Mouse (Mus musculus): ENCODE measurements at regions not wholly inside any gene's neighbourhood (a gene's known extent, or its start where the extent isn't known, plus 50 kb on each side); places are given as distances from the start of the nearest gene placed in this dataset.
A peak's percentile ranks its signal among the peaks of the same experiment; 100 is the strongest.

DNA sequence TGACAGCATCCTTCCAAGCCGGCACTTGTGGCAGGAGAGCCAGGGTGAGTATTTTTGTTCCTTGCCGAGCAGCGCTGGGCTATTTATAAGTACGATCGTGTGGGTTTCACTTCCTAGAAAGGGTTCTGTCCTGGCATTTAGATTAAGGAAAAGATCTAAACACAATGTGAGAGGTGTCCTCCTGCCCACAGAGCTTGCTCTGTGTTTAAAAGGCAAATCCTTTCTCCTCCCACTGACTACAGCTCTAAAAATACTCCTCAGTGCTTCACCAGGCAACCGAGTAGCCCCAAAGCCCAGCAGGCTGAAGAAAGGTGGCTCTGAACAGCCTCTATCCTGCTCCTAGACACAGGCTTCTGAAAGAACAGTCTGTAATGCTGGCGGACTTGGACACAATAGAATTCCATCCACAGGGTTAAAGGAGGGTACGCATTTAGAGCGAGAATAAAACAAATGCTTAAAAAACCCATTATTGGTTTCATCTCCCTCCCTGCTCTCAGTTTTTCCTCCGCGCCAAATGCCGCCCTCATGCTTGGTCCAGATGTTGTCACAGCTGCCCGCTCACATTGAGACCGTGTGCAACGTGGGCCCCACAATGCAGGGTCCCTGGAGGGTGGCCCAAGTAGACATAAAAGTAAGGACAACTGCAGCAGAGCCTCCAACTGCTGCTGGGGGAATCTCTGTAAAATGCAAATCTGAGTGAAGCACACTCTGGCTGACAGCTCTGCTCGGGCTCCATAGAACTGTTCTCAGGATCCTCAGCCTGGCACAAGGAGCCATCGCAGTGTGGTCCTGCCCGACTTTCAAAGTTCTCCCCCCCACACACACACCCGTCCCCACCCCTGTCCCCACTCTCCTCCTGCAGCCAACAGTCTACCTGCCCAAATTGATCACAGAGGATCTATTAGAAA is 397.8 kb upstream of the Mgmt start:
- WGBS = 29% methylated on average over 19 of the region's 19 CpGs
- Histone ChIP-seq H3K4me1 (ENCODE audit: control insufficient read depth, insufficient read depth, low read length) (peaks cover 12% of the 10 kb centered on the region), H3K9ac (ENCODE audit: low read depth, low read length) (no peak overlapping the region), H3K27me3 (ENCODE audit: control insufficient read depth, insufficient read depth, low read length) (no peaks in the 10 kb centered on the region; the same call in 1 of the 2 replicates), H3K79me2 (replicated peaks; ENCODE audit: control insufficient read depth, insufficient read depth, low read length) (no peaks in the 10 kb centered on the region), H3K4me3 (peak overlapping the region; percentile 30), H3K27ac (peak overlapping the region; percentile 40), H3K36me3 (ENCODE audit: control insufficient read depth, insufficient read depth, low read length) (no peaks in the 10 kb centered on the region)
- no peak for DNase-seq
- intact Hi-C loops (cut with DNase I) = loop anchor here (5.0 to 10.0 kb wide), 3 partner anchors 191 to 588 kb away; no protein-coding TSS in a partner anchor
- TF ChIP-seq EP300 (IDR thresholded peaks at IDR 0.05; ENCODE audit: insufficient read depth, low read depth, low read length) (no peak), POLR2A (IDR thresholded peaks at IDR 0.05; ENCODE audit: insufficient read depth, low read depth, low read length) (no peak), CTCF (IDR thresholded peaks at IDR 0.05) (no peak)

DNA sequence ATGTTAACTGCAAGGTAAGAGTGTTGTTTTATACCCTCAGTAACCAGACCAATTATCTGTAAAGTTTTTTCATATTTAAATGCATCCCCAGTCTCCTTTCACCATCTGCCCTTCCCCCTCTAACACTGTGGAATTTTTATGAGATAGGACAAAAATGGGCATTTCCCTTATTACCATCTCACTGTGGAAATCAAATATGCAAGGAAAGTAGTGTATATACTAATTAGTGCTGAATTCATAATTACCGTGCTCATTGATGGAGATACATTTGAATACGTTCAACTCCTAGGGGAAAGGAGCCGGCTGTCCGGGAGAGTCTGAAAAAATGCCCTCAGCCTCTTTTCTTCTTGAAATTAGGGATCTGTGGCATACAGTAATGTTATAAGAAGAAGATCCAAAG is 394.4 kb upstream of the Mgmt start:
- 97% methylated on average over 4 of the region's 4 CpGs for WGBS
- no peak overlapping the region for H3K9ac ChIP-seq (ENCODE audit: low read depth, low read length)
- TF ChIP-seq CTCF (IDR thresholded peaks at IDR 0.05) (no peak), EP300 (IDR thresholded peaks at IDR 0.05; ENCODE audit: insufficient read depth, low read depth, low read length) (no peak), POLR2A (IDR thresholded peaks at IDR 0.05; ENCODE audit: insufficient read depth, low read depth, low read length) (no peak)
- no peaks in the 10 kb centered on the region; the same call in 1 of the 2 replicates for H3K27me3 ChIP-seq (ENCODE audit: control insufficient read depth, insufficient read depth, low read length)
- H3K4me1 ChIP-seq (ENCODE audit: control insufficient read depth, insufficient read depth, low read length) = peaks cover 9% of the 10 kb centered on the region
- H3K36me3 ChIP-seq (ENCODE audit: control insufficient read depth, insufficient read depth, low read length) = no peaks in the 10 kb centered on the region
- H3K27ac ChIP-seq = no peak overlapping the region
- no peaks in the 10 kb centered on the region for H3K79me2 ChIP-seq (replicated peaks; ENCODE audit: control insufficient read depth, insufficient read depth, low read length)
- no peak overlapping the region for H3K4me3 ChIP-seq
- intact Hi-C loops (cut with DNase I) = no loop called here
- DNase-seq = no peak

DNA sequence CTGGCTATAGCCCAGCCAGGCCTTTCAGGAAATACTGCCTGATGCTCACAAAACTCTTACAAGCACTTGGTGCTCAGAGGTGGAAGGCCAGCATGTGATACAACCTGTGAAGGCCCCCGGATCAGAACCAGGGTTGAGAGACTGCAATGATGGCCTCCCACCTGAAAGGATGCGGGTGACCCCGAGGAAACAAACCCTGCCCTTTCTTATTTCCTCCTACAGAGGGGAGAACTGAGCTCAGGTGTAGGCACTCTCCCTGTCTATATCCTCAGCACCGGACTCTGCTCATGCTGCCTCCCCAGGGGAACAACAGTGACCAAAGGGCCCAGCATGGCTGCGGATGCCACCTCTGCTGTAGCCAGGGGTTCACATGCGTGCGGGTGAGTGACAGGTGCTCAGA is 393.3 kb upstream of the Mgmt start:
- Histone ChIP-seq H3K4me1 (ENCODE audit: control insufficient read depth, insufficient read depth, low read length) (peaks cover 4% of the 10 kb centered on the region), H3K9ac (ENCODE audit: low read depth, low read length) (no peak overlapping the region), H3K27ac (no peak overlapping the region), H3K79me2 (replicated peaks; ENCODE audit: control insufficient read depth, insufficient read depth, low read length) (no peaks in the 10 kb centered on the region), H3K4me3 (no peak overlapping the region), H3K36me3 (ENCODE audit: control insufficient read depth, insufficient read depth, low read length) (no peaks in the 10 kb centered on the region), H3K27me3 (ENCODE audit: control insufficient read depth, insufficient read depth, low read length) (no peaks in the 10 kb centered on the region)
- intact Hi-C loops (cut with DNase I) = no loop called here
- no peak for TF ChIP-seq EP300 (IDR thresholded peaks at IDR 0.05; ENCODE audit: insufficient read depth, low read depth, low read length)
- TF ChIP-seq POLR2A (IDR thresholded peaks at IDR 0.05; ENCODE audit: insufficient read depth, low read depth, low read length) = no peak
- TF ChIP-seq CTCF (IDR thresholded peaks at IDR 0.05) = no peak
- DNase-seq = no peak
- WGBS = 94% methylated on average over 7 of the region's 7 CpGs

DNA sequence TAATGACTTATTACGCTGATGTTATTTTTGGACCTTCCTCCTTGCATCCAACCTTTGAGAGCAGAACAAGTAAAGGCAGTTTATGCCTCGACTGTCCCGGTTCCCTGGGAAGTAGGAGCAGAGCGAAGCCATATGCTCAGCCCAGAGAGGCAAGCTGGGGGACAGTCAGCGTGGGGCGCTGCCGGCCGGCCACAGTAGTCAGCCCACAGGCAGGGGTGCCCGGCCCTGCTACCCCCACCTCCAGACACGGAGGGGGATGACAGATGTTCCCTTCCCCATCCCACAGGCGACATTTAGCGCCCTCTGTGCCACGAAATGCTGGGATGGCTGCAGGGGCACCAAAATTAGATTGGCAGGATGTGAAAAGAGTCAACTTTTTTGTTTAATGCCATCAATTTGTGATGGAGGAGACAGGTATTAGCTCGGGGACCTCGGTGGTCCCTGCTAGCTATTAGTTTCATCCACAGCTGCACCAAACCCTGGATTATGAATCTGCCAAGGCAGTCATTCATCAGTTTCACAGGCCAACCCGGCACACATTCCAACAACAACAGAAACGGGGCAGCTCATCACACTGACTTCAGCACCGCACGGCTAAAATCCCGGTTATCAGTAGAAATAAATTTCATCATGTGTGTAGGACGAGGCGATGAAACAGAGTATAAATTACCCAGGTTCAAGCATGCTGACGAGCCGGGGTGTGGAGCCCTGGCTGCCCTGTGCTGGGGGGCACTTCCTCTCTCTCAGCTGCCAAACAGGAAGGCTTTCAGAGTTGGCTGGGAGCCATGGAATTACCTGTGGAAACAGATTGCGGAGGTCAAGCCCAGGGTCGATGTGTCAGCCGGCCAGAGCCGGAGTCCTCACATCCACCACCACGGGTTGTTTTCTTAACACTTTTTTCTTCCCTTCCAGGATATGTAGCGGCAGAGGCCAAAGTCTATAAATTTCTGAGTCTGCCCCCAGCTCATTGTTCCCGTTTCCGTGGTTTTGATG is 392.3 kb upstream of the Mgmt start:
- intact Hi-C loops (cut with DNase I) = no loop called here
- Histone ChIP-seq H3K9ac (ENCODE audit: low read depth, low read length) (no peak overlapping the region), H3K36me3 (ENCODE audit: control insufficient read depth, insufficient read depth, low read length) (no peaks in the 10 kb centered on the region), H3K79me2 (replicated peaks; ENCODE audit: control insufficient read depth, insufficient read depth, low read length) (no peaks in the 10 kb centered on the region), H3K4me1 (ENCODE audit: control insufficient read depth, insufficient read depth, low read length) (peaks cover 2% of the 10 kb centered on the region), H3K4me3 (peak overlapping the region; percentile 10; the same call in 1 of the 2 replicates), H3K27ac (peak overlapping the region; percentile 26), H3K27me3 (ENCODE audit: control insufficient read depth, insufficient read depth, low read length) (no peaks in the 10 kb centered on the region)
- DNase-seq = peak in 1 of 2 experiments; percentile 62
- no peak for TF ChIP-seq EP300 (IDR thresholded peaks at IDR 0.05; ENCODE audit: insufficient read depth, low read depth, low read length)
- TF ChIP-seq POLR2A (IDR thresholded peaks at IDR 0.05; ENCODE audit: insufficient read depth, low read depth, low read length) = no peak
- TF ChIP-seq CTCF (IDR thresholded peaks at IDR 0.05) = no peak
- 47% methylated on average over 32 of the region's 32 CpGs for WGBS

DNA sequence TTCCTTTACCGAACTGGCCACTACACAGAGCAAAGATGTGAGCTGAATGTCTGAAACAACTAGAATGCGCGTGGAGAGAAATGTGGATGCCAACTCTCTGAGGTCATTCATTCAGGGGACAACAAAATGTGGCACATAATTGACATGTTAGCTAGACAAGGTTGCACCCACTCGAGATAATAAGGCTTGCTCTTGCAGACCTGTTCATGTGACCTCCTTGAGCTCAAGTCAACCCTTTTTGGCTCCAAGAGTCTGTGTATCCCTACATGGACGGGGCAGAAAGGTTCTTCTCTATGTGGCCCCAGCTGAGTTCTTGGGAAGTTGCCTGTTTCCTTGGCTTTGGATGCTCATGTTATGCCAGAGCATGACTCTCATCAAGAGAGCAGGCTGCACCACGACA is 383.0 kb upstream of the Mgmt start:
- intact Hi-C loops (cut with DNase I) = no loop called here
- 0 out of 2 replicates have a peak, but pooled peaks cover 2% of the 10 kb centered on the region for H3K4me1 ChIP-seq (ENCODE audit: control insufficient read depth, insufficient read depth, low read length)
- H3K9ac ChIP-seq (ENCODE audit: low read depth, low read length) = no peak overlapping the region
- H3K27me3 ChIP-seq (ENCODE audit: control insufficient read depth, insufficient read depth, low read length) = no peaks in the 10 kb centered on the region
- H3K27ac ChIP-seq = no peak overlapping the region
- DNase-seq = no peak
- 56% methylated on average over 6 of the region's 6 CpGs for WGBS
- H3K36me3 ChIP-seq (ENCODE audit: control insufficient read depth, insufficient read depth, low read length) = no peaks in the 10 kb centered on the region
- no peak for TF ChIP-seq CTCF (IDR thresholded peaks at IDR 0.05)
- no peak for TF ChIP-seq POLR2A (IDR thresholded peaks at IDR 0.05; ENCODE audit: insufficient read depth, low read depth, low read length)
- no peak for TF ChIP-seq EP300 (IDR thresholded peaks at IDR 0.05; ENCODE audit: insufficient read depth, low read depth, low read length)
- no peak overlapping the region for H3K4me3 ChIP-seq
- no peaks in the 10 kb centered on the region for H3K79me2 ChIP-seq (replicated peaks; ENCODE audit: control insufficient read depth, insufficient read depth, low read length)
